Mouse (Mus musculus) kidney, postnatal 25 days (tissue): ENCODE measurements around the gene Dlg5.

Source experiments
- DNase-seq, 2 experiments: peaks; one replicate each; pipeline ENCODE4 v3.0.0; 2021; ENCODE audit warnings: mixed read lengths in 2 of 2

Gene Dlg5

DNA sequence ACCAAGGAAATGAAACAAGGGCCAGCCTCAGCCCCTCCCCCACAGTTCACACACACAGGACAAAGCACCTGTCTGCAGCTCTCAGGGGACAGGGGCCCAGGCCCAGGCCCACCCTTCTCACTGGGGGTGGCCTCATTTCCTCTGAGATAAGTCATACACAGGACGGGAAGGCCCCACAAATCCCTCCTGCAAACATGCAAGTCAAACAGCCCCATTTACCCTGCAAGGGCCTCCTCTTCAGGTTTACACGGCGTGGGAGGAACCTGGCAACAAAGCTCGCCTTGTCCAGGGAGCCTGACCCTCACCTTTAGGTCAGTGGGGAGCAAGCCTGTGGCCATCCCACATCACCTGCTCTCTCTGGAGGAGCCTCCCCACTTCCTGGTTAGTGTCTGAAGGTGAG lies 60.2 kb downstream of the Dlg5 start:
- DNase-seq: no peak

DNA sequence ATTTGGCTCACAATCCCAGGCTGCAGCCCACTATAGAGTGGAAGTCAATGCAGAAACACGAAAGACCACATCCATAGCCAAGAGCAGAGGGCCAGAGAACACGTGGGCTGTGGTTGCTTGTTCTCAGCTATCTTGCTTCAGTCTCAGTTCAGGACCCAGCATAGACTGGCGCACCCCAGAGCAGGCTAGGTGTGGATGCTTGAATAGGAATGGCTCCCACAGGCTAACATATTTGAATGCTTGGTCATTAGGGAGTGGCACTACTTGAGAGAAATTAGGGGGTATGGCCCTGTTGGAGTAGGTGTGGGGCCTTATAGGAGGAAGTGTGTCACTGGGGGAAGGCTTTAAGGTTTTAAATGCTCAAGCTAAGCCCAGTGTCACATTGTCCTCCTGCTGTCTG lies 62.8 kb downstream of the Dlg5 start:
- no peak for DNase-seq

DNA sequence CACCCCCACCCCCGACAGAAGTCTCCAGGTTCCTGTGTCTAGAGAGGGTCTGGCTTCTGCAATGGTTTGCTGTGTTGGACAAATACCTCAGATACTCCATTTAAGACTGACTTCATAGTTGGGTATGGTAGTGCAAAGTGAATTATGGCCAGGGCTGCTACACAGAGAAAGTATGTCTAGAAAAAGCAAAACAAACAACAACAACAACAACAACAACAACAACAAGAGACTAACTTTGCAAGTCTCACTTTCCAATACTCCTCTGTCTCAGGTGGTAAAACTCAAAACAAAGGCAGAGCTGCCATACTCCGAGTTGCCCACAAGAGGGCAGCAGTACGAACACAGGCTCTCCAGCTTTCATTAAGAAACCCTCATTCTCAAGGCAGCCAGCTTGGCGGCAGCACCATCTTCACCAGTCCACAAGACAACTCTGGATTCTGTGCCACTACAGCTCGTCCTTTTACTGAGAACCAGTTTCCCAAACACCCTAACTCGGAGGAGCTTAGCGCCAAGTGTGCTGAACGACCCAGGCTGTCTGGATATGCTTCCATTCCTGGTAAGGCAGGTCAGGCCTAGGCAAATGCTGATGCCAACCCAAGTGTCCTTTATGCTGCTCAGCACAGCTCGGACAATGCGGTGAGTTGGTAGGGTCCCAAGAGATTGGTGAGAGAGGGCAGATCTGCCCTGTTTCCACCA lies 63.8 kb downstream of the Dlg5 start:
- peak; percentile 73 to 78 for DNase-seq

DNA sequence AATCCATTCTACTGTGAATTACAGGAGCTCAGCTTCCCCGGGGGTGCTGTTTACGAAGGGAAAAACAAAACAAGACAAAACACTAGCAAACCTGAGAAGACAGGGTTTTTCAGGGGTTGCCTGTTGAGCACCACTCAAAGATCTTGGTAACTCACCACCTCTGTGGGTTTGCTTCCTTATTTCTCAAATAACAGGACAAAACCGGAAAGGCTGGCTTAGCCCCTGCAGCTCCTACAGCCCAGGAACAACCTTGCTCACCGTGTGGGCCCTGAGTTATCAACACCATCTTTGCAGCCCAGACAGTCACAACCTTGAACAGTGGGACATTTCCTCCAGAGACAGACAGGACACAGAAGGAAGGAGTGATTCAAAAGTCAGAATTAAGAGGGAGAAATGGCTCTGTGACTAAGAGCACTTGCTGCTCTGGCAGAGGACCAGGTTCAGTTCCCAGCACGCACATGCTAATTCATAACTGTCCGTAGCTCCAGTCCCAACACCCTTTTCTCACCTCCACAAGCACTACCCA lies 66.2 kb downstream of the Dlg5 start:
- no peak for DNase-seq

DNA sequence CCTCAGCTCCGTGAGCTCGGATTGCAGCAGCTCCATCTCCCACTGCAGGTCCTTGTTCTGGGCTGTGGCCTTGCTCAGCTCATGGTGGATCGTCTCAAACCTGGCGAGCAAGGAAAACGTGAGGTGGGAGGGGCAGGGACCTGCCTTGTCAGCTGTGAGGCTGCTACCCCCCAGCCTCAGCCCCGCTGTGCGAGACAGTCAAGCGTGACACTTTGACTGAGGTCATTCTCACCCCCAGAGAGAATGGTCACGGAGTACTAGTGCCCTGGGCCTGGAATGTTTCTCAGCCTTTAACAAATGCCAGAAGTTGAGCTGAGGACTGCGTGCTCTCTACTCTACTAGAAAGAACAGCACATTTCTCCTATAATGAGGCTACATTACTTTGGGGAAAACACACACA lies 69.1 kb downstream of the Dlg5 start:
- peak; percentile 32 to 82 for DNase-seq

DNA sequence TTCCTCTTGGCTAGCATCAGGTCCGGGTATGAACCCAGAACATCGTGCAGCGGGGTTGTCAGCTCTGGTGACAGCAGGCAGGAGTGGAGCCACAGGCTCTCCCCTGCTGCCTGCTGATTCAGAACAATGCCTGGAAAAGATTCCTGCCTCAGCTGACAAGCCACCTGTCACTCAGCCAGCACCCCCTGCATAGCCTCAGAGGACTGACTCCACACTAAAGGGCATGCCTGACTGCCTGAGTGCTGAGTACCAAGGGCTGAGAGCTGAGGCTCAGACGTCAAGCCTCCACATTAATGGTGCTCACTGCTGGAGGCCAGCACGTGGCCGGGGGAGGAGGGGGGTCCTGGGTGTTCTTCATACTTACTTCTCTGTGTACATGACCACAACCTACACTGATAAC lies 72.4 kb downstream of the Dlg5 start:
- peak; percentile 22 to 61 for DNase-seq

DNA sequence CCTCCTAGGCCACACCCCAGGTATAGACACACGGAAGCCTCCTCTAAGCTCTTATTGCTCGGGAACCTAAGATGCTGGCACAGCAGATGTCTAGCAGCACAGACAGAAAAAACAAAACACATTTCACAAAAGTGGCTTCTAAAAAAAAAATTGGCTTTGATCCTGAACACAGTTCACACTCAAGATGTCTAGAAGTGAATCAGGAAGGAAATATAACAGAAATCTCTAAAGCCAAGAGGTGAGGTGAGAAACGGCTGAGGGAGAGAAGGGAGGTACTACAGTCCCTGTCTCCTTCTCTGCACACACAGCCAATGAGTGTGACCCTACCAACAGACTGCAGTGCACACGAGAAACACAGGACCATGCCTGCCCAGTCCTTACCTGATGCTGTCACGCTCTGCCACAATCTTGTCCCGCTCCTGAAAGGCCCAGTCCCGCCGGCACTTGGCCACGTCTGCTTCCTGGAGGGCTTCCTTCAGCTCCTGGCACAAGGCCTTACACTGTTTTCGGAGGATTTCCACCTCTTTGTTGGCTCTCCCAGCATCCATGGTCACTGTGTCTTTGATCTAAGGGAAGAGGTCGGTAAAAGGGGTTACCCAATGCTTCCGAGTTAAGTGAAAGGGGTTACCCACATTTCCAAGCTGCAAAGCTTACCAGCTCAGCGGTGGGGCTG lies 73.9 kb downstream of the Dlg5 start:
- DNase-seq: peak; percentile 37 to 67

DNA sequence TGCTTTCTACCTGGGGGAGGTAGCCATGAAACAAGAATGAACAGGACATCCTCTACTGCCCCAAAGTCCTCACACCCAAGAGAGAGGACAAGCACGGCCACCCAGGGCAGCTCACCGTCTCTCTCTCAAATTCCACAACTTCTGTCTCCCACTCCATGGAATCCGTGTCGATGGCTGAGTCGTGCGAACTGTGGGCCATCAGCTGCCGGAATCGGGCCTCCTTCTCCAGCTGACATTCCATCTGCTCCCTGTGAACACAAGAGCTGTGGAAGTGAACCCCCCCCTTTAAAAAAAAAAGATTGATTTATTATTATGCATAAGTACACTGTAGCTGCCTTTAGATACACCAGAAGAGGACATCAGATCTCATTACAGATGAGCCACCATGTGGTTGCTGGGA lies 79.7 kb downstream of the Dlg5 start:
- no peak for DNase-seq

DNA sequence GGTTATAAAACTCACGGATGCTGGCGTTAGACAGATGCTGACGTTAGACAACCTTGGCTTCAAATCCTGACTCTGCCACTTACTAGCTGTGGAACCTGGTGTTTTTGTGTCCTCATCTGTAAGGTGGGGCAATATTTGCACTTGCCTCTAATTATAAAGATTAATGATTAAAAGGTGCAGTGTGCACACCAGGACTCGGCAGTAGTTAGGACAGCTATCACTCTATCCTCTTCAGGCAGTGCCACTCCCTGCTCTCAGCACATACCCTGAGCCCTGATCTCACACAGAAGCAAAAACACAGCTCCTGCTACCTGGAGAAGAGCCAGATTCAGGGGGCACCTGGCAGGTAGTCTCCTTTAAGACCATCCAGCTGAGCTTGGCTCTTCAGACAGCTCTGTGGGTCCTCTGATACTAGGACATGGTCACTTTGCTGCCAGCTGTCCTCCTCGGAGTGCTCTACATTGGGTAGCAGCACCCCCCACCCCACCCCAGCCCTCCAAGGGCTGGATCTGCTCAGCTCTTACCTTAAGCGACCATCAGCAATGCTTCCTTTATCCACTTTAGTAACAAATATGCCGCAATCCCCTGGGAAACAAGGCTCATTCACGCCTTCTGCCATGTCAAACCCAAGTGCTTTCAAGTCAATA lies 80.9 kb downstream of the Dlg5 start:
- no peak for DNase-seq

DNA sequence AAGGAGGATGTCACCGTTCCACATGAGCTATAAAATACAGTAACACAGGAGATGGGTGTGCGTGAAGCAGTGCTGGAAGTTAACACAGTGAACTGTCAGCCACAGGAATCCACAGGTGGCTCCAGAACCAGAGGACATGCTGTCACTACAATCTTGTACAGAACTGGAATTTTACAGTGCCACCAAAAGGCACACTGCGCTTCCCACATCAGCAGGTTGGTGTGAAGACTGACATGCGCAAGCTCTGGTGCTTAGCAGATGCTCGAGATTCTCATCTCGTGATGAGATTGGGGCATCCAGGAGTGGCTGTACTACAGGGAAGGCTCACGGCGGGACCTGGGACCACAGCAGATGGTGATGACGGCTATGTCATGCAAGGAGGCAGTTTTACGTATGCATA lies 82.9 kb downstream of the Dlg5 start:
- DNase-seq: no peak

DNA sequence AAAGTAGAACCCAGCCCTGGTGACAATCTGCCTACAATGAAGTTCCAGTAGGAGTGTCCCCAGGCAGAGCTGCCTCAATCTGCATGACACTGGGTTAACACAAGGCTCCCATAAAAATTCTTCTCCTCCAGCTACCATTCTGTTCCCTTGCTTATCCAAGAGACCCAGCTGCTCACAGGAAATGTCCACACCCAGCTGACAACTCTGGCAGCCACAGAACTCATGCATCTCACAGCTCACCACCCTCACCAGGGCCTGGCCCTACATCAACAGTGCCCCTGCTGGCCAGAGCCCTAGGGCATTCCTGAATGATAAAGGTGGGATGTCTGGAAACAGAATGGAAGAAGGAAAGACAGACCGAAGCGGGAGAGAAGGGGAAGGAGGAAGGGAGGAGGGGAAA lies 96.8 kb downstream of the Dlg5 start:
- DNase-seq: no peak

DNA sequence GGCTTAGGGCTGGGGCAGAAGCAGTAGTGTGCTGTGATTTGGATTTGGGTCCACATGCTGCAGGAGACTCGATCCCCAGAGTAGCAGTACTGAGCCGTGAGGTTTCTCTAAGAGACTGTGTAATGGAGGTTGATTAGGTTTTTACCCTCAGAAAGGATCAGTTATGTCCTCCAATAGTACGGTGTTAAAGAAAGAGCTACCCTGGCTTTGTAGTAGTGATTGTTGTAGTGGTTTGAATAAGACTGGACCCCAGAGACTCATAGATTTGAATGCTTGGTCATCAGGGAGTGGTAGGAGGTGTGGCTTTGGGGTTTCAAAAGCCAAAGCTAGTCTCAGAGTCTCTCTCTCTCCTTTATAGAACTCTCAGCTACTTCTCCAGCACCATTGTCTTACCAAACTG lies 100.9 kb downstream of the Dlg5 start:
- DNase-seq: no peak

DNA sequence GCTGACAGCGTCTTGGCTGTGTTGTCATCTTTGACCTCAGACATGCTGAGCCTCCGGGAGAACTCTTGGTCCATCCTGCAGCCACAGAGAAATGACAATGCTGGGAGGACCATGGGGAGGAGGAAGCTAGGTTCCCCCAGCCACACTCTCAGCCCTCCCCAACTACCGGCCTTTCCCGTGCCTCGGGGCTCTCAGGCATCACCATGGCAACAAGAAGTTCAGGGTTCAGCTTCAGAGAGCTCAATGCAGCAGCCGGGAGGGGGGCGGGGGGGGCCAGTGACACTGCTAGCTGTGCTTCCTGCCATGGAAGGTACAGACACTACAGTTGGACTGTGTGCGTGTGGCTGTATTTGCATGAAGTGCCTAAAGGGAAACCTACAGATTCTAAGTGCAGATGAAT lies 101.3 kb downstream of the Dlg5 start:
- no peak for DNase-seq

DNA sequence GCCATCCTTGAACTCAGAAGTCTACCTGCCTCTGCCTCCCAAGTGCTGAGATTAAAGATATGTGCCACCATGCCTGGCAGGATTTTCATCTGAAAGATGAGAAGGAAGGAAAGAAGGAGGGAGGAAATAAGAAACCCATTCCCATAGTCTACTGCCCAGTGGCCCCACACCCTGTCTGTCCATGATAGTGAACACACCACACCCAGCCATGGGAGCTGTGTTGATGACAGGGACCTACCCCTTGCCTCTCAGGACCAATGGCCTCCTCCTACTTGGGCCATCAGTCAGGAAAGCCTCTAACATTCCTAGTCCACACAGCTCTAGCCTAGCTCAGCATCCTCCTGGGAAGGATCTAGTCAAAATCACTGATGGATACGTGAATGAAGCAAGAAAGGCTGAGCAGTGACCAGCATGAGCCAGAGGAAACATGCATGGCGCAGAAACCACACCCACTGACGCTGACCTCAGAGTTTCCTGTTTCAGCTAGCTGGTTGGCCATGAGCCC lies 102.7 kb downstream of the Dlg5 start:
- no peak for DNase-seq

DNA sequence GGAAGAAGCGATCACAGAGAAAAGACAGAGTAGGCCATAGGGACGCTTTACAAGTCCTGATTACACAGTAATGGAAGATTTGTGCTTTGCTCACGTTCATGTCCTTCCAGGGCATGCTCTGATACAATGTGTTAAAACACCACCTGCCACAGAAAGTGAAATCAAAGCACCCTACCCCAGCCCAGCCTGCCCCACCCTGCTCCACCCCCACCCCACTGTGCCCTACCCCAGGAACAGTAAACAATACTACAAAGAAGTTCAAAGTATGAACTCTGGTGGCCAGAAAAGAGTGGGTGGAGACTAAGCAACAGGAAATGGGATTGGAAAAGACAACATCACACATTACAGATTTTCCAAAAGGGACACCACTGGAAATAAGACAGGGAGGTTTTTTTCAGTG lies 104.0 kb downstream of the Dlg5 start:
- DNase-seq: no peak

DNA sequence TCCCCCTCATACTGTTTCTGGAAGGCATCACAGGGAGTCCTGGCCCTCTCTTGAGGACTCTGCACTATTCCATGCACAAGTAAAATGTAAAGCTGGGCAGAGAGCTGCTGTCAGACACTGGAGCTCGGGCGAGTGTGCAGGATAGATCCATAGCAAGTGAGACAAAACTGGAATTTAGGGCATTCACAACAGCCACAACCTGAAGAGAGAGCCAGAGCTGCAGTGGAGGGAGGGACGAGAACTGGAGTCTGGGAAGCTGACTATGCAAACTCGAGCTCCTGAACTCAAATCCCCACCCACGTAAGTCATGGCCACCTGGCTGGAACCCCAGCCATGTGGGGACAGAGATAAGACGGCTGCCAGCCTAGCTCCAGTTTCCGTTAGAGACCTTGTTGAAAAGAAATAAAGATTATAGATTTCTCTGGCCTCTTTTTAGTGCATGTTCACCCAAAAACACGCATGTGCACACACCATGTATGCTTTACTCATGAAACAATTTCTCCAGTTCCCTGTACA lies 105.4 kb downstream of the Dlg5 start:
- DNase-seq: no peak

DNA sequence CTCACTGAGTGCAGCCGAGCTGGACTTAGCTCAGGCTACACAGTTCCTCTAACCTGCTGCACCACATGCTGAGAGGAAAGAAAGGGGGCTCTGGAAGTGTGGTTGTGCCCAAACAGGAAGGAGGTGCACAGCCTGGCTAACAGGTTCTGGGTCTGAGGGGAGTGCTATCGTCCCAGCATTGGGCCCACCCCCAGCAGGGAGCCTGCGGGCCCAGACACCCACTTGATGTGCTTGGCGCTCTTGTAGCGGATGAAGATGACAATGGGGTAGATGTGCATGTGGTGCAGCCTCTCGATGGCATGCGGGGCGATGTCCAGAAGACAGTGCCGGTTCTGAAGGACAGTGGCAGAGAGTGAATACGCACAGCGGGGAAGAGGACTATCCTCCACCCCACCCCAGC lies 108.8 kb downstream of the Dlg5 start:
- DNase-seq: no peak

DNA sequence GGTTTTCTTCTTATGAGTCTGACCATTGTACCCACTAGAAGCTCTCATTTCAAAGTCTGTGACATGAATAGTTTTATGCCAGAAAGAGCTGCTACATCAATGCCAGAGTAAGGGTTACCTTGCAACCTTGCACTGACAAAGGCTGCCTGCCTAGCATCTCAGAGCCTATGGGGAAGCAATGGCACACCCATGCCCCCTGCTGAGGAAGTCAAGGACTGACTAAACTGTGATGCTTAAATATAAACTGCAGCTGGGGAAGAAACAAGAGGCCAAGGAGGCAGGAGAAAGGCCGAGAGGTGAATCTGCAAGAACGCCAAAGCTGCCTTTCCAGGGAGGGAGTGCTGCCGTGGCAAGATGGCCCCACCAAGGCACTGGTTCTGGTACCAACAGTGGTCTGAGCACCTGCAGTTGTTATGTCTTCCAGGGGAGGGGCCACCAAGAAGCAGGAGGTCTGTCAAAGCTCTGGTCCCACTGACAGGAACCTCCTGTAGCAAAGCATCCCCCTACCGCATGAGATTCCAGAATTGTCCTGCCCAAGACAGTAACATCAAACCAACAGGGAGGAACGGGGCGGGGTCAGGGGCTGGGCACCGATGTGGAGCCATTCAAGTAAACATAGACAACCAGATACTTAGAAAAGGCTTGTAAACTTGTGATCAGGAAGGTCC lies 111.0 kb downstream of the Dlg5 start:
- DNase-seq: no peak

DNA sequence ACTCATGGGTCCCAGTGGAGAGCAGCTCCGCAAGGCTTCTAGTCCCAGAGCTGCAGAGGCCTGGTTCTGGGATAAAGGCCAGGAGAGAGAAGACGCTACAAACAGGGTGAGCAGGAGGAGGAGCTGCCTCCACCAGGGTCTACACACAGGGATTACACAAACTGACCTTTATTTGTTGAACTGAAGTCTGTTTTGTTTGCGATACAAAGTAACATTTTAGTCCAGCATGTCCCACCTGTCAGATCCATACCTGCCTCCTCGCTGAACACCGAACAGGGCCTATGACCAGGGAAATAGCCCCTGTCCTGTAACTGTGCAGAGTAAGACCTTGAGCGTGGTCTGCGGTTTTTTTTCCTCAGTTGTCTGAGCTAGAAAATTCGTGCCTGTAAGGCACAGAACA lies 111.9 kb downstream of the Dlg5 start:
- DNase-seq: no peak

DNA sequence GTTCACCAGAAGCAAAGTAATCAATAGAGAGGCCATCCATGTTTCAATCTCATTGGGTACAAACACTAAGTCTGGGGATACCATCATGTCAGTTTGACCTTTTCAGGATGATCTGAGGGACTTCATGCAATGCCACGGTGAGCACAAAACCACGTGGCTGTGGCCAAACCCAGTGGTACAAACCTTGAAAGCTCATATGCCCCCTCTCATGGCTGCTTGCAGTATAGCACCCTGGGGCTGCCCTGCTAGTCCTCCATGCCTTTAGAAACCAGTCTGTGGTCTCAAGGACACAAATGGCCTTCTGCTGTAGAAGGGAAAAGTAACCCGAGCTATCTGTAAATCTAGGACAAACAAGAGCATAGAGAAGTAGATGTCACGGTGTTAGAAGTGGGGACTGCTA lies 113.6 kb downstream of the Dlg5 start:
- peak in 1 of 2 experiments; percentile 56 for DNase-seq

DNA sequence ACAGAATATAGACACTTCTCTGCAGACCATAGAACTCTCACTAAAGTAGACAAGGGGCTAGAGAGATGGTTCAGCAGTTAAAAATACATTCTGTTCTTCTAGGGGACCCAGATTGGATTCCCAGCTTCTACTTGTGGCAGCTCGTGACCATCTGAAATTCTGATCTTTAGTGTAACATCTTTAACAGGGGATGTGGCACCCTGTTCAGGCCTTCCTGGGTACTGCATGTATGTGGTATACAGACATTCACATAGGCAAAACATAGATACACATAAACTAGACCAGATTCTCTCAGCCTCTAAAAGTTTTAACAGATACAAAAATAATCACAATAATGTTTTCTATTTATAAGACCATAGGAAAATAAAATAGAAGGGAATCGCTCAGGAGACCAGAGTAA lies 120.7 kb downstream of the Dlg5 start:
- peak in 1 of 2 experiments; percentile 31 for DNase-seq

DNA sequence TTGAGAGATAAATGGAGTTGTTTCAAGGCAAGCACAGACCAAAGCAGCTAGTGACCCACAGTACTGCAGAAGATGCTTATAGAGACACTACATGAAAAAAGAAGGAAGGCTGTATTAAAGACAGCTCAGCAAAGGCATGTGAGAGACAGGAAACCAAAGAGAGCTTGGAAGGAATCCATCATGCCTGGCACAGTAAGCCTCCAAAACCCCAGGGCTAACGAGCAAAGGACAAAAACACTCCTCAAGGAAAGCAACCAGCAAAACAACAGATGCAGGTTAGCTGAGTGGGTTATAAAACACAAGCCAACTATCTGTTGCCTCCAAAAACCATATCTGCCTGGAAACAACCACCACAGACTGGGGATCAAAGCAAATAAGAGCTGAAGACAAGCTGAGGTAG lies 121.5 kb downstream of the Dlg5 start:
- DNase-seq: no peak

DNA sequence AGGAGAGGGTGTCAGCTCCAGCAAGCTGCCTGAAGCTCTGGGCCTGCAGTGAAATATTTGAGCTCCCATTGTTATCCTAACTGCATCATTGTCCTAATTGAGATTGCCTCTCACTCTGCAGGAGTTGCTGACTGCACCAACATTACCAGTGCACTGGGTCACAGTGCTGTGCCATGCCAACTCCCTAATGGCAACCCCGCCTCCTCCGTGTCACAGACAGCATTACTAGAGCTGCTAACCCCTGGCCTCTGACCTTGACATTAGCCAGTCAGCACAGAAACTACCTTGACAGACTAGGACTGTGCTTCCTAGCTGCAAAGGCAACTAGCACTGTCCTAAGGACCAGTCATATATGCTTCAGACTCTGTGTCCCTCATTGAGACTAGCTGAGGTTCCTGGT lies 139.0 kb downstream of the Dlg5 start:
- no peak for DNase-seq
